Mouse (Mus musculus) heart, embryonic 13.5 days (tissue): ENCODE data around the gene Slc25a13. TPM values are rescaled to one million over a fixed set of nuclear protein-coding genes. Genes with fewer than 3 reads are reported as not detected.
A peak's percentile ranks its signal among the peaks of the same experiment; 100 is the strongest.

ENCODE experiments used
- ATAC-seq: fragments of 200-750 bp; cut with Nextera tagmentation; 2 replicates; pipeline ENCODE4 v1.8.0; 2017; ENCODE audit warnings: moderate TSS enrichment; ENCODE audit not compliant: insufficient number of reproducible peaks, low FRiP score, low TSS enrichment; ENCODE audit errors: extremely low read depth
- H3K27ac ChIP-seq: fragments of 300-500 bp; sonication (generic); replicated peaks from 2 replicates; pipeline ENCODE4 v1.5.1; 2015; ENCODE audit warnings: moderate library complexity, mild to moderate bottlenecking, inconsistent platforms
- H3K27me3 ChIP-seq: fragments of 300-500 bp; sonication (generic); replicated peaks from 2 replicates; pipeline ENCODE4 v1.6.1; 2015; ENCODE audit warnings: mild to moderate bottlenecking, inconsistent platforms
- H3K36me3 ChIP-seq: fragments of 300-500 bp; sonication (generic); 2 replicates; pipeline ENCODE4 v1.6.1; 2015; ENCODE audit warnings: mild to moderate bottlenecking, inconsistent platforms
- H3K4me1 ChIP-seq: fragments of 300-500 bp; sonication (generic); 2 replicates; pipeline ENCODE4 v1.6.1; 2015; ENCODE audit warnings: inconsistent platforms
- H3K4me2 ChIP-seq: fragments of 300-500 bp; sonication (generic); 2 replicates; pipeline ENCODE4 v1.6.1; 2015; ENCODE audit warnings: inconsistent platforms, mild to moderate bottlenecking, moderate library complexity
- H3K4me3 ChIP-seq: fragments of 300-500 bp; sonication (generic); 2 replicates; pipeline ENCODE4 v1.5.1; 2015; ENCODE audit warnings: moderate library complexity, mild to moderate bottlenecking, inconsistent platforms
- H3K9ac ChIP-seq: fragments of 300-500 bp; sonication (generic); 2 replicates; pipeline ENCODE4 v1.6.1; 2015; ENCODE audit warnings: inconsistent platforms, mild to moderate bottlenecking, moderate library complexity
- H3K9me3 ChIP-seq: fragments of 300-500 bp; sonication (generic); 2 replicates; pipeline ENCODE4 v1.6.1; 2016; ENCODE audit warnings: inconsistent platforms
- WGBS: fragments of 180-500 bp; shearing (Covaris S2); methylation state at CpG from one replicate; pipeline ENCODE4 v1.1.7; 2015; ENCODE audit warnings: mixed read lengths; 5-methylcytosine and 5-hydroxymethylcytosine counted together
- polyA plus RNA-seq: library from polyadenylated mRNA; unstranded; fragments of >200 nt; fragmentation: Nextera tagmentation; extraction: Ambion mirVana; gene quantifications from 2 replicates; pipeline ENCODE4 v1.2.1, GENCODE M21; 2015

The Slc25a13 gene
- polyA plus RNA-seq, 1 experiment from 2014 or later = 55.3 TPM

- H3K36me3 ChIP-seq = no peaks in the 10 kb centered on the region
- WGBS = 32% methylated on average over 9 of the region's 9 CpGs
- peaks cover 15% of the 10 kb centered on the region; the same call in 1 of the 2 replicates for H3K4me1 ChIP-seq
- no peaks in the 10 kb centered on the region for H3K9me3 ChIP-seq
- no peak for ATAC-seq
- H3K4me2 ChIP-seq = peak overlapping the region; percentile 28
- H3K27ac ChIP-seq = no peak overlapping the region
- H3K9ac ChIP-seq = peak overlapping the region; percentile 19; the same call in 1 of the 2 replicates
- H3K4me3 ChIP-seq = no peak overlapping the region
- H3K27me3 ChIP-seq = no peaks in the 10 kb centered on the region
Observed at GRCm38 (mm10) chr6:6016931-6017330, 200.0 kb downstream of the Slc25a13 start.

- no peak overlapping the region for H3K27ac ChIP-seq
- no peak for ATAC-seq
- no peaks in the 10 kb centered on the region for H3K36me3 ChIP-seq
- H3K4me1 ChIP-seq = peaks cover 15% of the 10 kb centered on the region; the same call in 1 of the 2 replicates
- H3K9ac ChIP-seq = no peak overlapping the region
- H3K27me3 ChIP-seq = no peaks in the 10 kb centered on the region
- H3K9me3 ChIP-seq = no peaks in the 10 kb centered on the region
- peak overlapping the region; percentile 51 for H3K4me2 ChIP-seq
- WGBS = 29% methylated on average over 15 of the region's 15 CpGs
- peak overlapping the region; percentile 2; the same call in 1 of the 2 replicates for H3K4me3 ChIP-seq
Observed at GRCm38 (mm10) chr6:6015616-6016015, 201.4 kb downstream of the Slc25a13 start.

DNA sequence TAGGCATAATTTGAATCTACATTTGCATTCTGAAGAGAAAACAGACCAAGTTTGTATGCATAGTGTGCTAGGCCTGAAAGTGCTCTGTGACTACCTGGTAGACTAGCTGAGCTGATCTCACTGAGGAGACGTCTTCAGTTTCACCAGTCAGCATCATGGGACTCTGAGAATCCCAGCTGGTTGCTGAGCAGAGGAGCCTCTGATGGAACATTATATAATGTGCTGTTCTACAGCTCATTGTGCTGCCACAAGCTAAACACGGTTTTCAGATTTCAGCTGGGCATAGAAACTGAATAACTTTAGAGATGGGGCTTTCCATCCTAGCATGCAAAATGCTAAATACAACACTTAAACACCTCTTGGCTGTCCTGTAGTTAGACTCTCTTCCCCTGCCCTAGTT lies 205.6 kb downstream of the Slc25a13 start:
- 71% methylated on average over 2 of the region's 2 CpGs for WGBS
- Histone ChIP-seq H3K9ac (no peak overlapping the region), H3K27me3 (no peaks in the 10 kb centered on the region; the same call in 1 of the 2 replicates), H3K4me2 (no peak overlapping the region), H3K36me3 (no peaks in the 10 kb centered on the region), H3K4me1 (peaks cover 9% of the 10 kb centered on the region; the same call in 1 of the 2 replicates), H3K27ac (no peak overlapping the region), H3K9me3 (no peaks in the 10 kb centered on the region), H3K4me3 (no peak overlapping the region)
- ATAC-seq = no peak

DNA sequence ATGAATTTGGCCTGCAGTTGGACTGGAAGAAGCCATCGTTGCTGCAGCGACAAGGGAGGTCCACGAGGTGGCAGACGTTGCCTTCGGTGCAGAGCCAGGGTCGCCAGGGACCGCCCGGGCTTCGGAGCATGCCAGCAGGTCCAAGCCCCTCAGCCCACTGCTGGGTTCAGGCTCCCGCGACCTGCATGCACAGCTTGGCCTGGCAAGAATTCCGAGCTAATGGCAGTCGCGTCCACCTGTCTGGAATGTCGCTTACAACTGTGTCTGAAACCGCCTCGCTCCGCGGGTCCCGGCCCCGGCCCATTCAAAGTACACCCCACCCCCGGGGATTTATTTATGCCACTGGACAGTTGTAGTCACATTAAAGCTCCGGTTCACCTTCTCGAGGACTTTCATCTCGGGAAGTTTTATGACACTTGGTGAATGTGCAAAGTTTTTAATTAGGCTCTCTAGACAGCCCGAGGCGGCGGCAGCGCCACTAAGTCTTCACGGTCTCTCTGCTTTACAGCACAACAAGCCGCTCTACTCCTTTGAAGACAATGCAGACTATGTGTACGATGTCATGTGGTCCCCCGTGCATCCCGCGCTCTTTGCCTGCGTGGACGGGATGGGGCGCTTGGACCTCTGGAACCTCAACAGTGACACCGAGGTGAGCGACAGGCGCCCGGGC lies 211.1 kb downstream of the Slc25a13 start:
- H3K4me2 ChIP-seq = peak overlapping the region; percentile 94
- peak overlapping the region; percentile 81 for H3K9ac ChIP-seq
- no peaks in the 10 kb centered on the region; the same call in 1 of the 2 replicates for H3K27me3 ChIP-seq
- H3K4me3 ChIP-seq = peak overlapping the region; percentile 65
- 3% methylated on average over 42 of the region's 42 CpGs for WGBS
- no peak overlapping the region for H3K27ac ChIP-seq
- no peaks in the 10 kb centered on the region for H3K9me3 ChIP-seq
- H3K4me1 ChIP-seq = peaks cover 16% of the 10 kb centered on the region
- ATAC-seq = peak; percentile 51; the same call in 1 of the 2 replicates
- no peaks in the 10 kb centered on the region for H3K36me3 ChIP-seq

DNA sequence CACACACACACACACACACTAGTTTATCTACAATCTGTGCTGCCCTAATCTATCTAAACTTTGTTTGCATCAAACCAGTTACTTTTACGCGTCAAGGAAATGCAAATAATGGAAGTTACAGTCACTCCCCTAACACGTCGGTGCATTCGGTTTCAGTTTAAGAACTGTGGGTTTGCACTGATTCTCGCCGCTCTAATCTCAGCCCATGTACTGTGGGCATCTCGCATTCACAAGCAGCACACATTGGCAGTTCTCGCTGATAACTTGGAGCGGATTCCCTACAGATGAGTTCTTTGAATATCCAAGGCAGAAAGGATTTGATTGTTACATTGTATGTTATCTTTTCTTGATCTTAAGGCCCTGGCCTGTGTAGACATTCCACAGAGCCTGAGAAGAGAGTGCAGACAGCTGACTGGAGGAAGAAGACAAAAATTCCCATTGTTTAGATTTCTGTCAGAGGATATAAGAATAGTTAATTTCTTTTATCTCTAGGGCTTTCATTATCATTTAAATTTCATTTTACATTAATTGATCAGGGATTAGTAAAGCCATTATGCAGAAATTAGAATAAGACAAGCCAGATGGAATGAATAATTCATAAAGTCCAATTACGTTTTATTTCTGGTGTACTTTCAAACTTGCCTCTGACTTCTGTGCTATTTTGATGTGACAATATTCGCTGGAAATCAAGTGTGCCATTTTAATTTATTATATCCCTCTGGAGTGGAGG lies 212.1 kb downstream of the Slc25a13 start:
- WGBS = 36% methylated on average over 12 of the region's 12 CpGs
- Histone ChIP-seq H3K36me3 (no peaks in the 10 kb centered on the region), H3K4me2 (peak overlapping the region; percentile 94), H3K27ac (no peak overlapping the region), H3K9me3 (no peaks in the 10 kb centered on the region), H3K27me3 (no peaks in the 10 kb centered on the region; the same call in 1 of the 2 replicates), H3K4me3 (peak overlapping the region; percentile 31), H3K4me1 (peaks cover 16% of the 10 kb centered on the region), H3K9ac (peak overlapping the region; percentile 68)
- no peak for ATAC-seq

- no peak overlapping the region for H3K4me3 ChIP-seq
Observed at GRCm38 (mm10) chr6:6002061-6002460, 214.9 kb downstream of the Slc25a13 start.

DNA sequence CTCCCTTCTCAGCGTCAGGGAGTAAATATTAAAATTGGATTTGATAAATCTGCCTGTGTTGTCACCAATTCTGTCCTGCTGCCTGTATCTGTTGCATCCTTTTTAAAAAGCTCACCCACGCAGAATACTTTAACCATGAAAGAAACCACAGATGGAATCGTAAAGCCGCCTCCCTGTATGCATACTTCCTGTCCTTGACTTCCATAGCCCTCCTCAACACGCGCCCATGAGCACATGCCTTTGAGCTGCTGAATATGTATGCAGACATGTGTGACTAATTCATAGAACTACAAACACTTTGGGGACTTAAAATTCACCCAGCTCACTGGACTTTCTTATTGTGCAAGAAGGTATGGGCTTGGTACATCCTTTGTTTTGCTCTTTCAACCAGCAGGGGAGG lies 219.4 kb downstream of the Slc25a13 start:
- Histone ChIP-seq H3K27ac (no peak overlapping the region), H3K27me3 (no peaks in the 10 kb centered on the region), H3K4me3 (no peak overlapping the region), H3K9me3 (no peaks in the 10 kb centered on the region), H3K36me3 (no peaks in the 10 kb centered on the region), H3K4me1 (peaks cover 9% of the 10 kb centered on the region), H3K4me2 (no peak overlapping the region), H3K9ac (no peak overlapping the region)
- WGBS = 76% methylated on average over 6 of the region's 6 CpGs
- no peak for ATAC-seq

More at GRCm38 (mm10) chr6:6002061-6002460, 214.9 kb downstream of the Slc25a13 start:
- WGBS = 83% methylated on average over 3 of the region's 3 CpGs
- H3K9ac ChIP-seq = no peak overlapping the region
- no peaks in the 10 kb centered on the region; the same call in 1 of the 2 replicates for H3K27me3 ChIP-seq
- no peak overlapping the region for H3K27ac ChIP-seq
- peaks cover 16% of the 10 kb centered on the region for H3K4me1 ChIP-seq
- ATAC-seq = no peak
- no peaks in the 10 kb centered on the region for H3K9me3 ChIP-seq
- no peaks in the 10 kb centered on the region for H3K36me3 ChIP-seq
- H3K4me2 ChIP-seq = no peak overlapping the region

- 41% methylated on average over 7 of the region's 7 CpGs for WGBS
- no peak overlapping the region for H3K4me3 ChIP-seq
- H3K4me2 ChIP-seq = 0 out of 2 replicates have a peak overlapping the region, but pooled peaks have one; percentile 0
- H3K9ac ChIP-seq = no peak overlapping the region
- no peaks in the 10 kb centered on the region for H3K9me3 ChIP-seq
- H3K27ac ChIP-seq = peak overlapping the region; percentile 53
- no peaks in the 10 kb centered on the region for H3K27me3 ChIP-seq
- ATAC-seq = no peak
- H3K4me1 ChIP-seq = peaks cover 19% of the 10 kb centered on the region
- H3K36me3 ChIP-seq = no peaks in the 10 kb centered on the region
Observed at GRCm38 (mm10) chr6:5993056-5993455, 223.9 kb downstream of the Slc25a13 start.

GRCm38 (mm10) chr6:5991817-5992755 lies 224.9 kb downstream of the Slc25a13 start:
- H3K9ac ChIP-seq = 0 out of 2 replicates have a peak overlapping the region, but pooled peaks have one; percentile 47
- peak overlapping the region; percentile 49 for H3K4me2 ChIP-seq
- WGBS = 44% methylated on average over 25 of the region's 25 CpGs
- H3K27me3 ChIP-seq = no peaks in the 10 kb centered on the region
- H3K27ac ChIP-seq = peak overlapping the region; percentile 53; the same call in 1 of the 2 replicates
- peaks cover 19% of the 10 kb centered on the region for H3K4me1 ChIP-seq
- ATAC-seq = no peak; the same call in 1 of the 2 replicates
- H3K4me3 ChIP-seq = no peak overlapping the region
- no peaks in the 10 kb centered on the region for H3K36me3 ChIP-seq
- H3K9me3 ChIP-seq = no peaks in the 10 kb centered on the region

GRCm38 (mm10) chr6:5991243-5991642 lies 225.7 kb downstream of the Slc25a13 start:
- WGBS = 74% methylated on average over 6 of the region's 6 CpGs
- Histone ChIP-seq H3K27me3 (no peaks in the 10 kb centered on the region), H3K4me1 (peaks cover 19% of the 10 kb centered on the region), H3K36me3 (no peaks in the 10 kb centered on the region), H3K9me3 (no peaks in the 10 kb centered on the region), H3K27ac (no peak overlapping the region), H3K9ac (no peak overlapping the region), H3K4me2 (0 out of 2 replicates have a peak overlapping the region, but pooled peaks have one; percentile 49), H3K4me3 (no peak overlapping the region)
- ATAC-seq = no peak
